Mouse (Mus musculus): ENCODE data around the gene Ank. TPM values are rescaled to one million over a fixed set of nuclear protein-coding genes. Genes with fewer than 3 reads are reported as not detected.

The Ank gene
- total RNA-seq, 2 experiments from 2014 or later, result 43.8 to 56.4 TPM

DNA sequence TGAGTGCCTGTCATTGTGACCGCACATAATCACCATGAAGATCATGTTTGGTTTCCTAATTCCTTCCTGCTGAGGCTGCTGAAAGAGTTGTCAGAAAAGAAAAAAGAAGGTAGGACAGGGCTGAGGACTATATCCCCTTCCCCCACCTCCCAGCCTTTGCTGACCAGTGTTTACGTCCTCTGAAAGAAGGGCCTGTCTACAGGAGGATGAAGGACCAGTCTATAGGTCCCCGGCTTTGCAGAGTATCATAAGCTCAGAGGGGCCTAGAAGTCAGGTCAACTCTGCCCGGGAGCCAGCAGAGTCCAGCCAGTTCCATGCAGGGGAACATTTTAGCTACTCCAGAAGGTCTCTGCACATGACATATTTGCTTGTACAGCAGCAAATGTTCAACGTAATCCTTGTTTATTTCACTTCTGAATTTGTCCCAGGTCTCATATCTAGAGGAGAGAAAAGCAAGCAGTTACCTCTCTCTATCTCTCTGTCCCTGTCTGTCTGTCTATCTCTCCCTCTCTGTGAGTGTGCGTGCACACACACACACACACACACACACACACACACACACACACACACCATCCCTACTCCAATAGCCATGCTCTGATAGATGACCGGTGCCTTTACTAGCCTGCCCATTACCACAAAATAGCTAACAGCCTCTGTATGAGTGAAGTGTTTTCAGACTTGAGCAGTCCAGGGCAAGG, 31.0 kb downstream of the Ank start:
- DNase-seq, result no peak

DNA sequence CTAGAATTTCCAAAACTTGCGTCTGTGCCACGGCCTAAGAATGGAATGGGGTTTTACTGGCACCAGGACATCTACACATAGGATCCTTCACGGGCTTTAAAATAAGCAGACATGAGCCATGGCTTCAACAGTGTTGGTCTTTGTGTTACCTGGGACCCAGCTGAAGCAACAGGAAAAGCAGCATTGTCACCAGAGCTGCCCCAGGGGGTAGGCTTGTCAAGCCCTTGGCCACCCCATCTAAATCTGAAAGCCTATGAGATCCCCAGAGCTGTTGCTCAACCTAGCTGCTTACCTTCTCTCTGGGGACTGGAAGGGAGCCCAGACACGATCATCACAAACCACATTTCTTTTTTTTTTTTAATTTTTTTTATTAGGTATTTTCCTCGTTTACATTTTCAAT, 31.6 kb downstream of the Ank start:
- DNase-seq, result no peak

DNA sequence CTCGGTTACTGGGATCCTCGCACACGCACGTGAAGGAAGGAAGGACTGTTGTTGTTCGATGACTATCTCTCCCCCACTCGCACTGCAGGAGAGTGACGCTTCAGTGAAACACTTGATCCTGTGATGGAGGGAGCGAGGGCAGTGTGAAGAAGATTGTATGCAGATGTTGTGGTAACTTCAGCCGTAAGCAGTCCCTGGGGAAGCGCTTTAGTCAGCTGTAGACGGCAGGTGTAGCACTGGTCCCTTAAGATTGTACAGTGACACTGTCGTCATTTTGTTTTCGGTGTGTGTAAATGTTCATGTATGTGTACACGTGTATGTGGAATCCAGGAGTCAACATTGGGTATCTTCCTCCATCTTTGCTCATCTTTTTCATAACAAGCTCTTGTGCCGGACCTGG, 33.9 kb downstream of the Ank start:
- no peak for DNase-seq

DNA sequence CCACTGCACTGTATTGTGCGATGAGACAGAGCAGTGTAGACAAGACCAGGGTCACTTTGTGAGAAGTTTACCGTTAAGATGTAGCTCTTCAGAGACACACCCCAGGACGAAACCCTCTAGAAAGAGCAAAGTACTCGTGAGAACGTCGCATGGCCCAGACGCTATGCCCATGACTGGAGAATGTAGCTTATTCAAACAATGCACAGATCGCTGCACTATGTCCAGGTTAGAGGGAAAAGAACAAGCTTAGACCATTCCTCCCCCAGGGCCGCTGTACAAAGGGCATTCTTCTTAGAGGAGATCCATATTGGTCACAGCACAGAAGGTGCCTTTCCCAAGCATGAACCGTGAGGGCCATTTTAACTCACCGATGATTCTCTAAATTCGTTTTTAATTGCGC, 35.9 kb downstream of the Ank start:
- no peak for DNase-seq

DNA sequence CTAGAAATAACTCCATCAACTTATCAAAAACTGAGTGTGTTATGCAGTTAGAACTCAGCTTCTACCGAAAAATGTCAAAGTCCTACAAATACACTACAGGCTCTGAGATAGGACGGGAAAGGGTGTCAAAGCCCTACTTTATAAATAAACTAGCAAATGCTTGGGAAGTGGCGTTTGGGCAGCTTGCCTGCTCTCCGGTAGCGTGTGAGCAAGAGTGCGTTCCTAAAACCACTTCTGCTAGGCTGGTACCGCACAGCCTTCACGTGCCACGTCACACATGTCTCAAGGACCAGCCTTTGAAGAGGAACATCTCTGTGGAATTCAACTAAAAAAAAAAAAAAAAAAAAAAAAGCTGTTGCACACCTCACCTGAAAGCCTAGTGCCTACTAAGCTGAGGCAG, 36.7 kb downstream of the Ank start:
- no peak for DNase-seq

DNA sequence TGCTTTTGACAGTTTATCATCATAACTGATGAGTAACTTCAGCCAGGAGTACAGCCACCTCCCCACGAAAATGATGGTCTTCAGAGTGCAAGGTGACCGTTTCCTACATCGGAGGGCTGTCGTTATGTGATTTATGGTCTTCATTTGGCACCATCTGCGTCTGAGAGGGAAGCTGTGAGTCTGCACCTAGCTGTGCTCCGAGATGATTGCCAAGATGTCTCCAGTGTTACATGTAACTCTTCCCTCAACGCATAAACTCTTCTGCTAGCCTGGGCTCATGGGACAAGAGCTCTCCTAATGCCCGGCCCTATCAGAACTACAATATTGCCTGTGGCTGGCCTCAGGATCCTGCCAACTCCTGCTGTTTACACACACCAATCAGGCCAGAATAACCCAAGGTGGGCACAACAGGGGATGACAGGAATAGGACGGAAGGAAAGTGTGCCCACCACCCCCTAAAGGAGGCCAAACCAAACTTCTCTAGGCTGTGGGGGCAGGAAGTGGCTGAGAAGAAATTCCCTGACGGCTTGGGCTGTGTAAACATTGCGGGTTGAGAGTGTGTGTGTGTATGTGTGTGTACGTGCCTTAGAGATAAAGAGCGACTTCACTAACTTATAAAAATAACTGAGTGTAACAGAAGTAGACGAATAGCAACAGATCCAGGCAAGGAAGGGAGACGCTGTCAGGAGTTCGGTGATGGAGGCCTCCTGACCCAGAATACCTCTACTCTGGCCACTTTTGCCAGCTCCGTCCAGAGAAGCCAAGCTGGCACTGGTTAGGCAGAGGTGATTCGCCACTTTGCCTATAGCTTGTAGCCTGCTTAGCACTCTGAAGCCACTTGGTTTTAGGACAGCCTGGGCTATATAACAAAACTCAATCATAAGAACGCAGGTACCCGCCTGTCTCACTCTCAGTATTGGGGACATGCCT, 37.6 kb downstream of the Ank start:
- DNase-seq, result no peak

DNA sequence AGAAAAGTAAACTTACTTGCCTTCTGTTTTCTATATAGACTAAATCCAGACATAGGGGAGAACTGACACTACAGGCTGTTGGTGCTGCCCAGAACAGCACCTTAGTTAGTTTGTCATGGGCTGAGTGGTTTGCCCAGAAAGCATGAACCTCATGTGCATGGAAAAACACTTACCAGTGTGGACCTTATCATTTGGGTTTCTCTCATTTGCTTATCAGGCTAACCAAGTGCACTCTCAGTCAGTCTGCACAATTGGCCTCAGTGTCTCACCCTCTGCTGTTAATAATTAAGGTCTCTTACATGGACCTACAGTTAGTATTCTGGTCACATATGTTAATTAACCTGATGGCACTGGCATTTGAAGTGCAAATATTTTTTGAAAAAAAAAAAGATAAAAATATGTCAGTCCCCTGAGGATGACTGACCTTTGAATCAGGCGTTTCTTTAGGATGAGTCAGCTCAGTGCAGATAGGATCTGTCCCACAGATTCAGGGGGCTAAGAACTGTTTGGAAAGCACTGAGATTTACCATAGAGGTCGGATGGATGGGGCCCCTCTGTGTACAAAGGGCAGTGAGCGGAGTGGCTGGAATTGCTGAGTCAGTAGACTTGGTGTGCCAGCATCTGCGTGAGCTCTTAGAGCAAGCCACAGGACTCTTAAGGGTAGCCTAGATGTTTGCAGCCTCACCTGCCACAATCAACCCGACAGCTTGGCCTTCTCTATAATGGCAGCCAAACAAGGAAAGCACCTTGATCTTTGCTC, 39.8 kb downstream of the Ank start:
- DNase-seq, result peak in 1 of 2 experiments; percentile 29

DNA sequence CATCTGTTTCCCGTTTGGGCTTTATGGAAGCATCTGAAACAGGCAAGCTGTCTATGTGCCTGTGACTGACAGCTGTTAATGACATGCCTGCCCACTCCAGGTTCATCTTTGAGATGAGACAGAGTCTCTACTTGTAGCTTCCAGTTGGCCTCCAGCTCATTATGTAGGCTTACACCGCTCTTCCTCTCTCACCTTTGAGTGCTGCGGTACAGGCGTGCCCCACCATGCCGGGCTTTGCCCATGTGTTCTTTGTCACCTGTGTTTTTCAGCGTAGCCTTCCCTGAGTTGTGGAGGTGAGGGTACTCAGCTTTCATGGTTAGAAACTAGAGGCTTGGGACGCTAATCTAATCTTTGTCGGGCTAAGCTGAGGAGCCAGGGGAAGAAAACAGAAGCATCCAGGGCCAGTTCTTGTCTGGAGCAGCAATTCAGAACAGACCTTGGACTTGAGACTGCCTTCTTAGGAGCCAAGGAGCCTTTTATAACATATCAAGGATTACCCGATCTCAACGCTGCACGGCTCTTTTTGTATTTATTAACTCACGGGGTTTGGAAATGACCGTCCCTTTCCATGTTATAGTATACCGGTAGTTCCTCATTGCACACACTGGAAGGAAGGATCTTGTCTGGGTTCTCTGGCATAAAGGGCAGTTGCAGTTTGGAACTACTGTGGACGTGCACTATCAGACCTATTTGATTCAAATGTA, 40.6 kb downstream of the Ank start:
- DNase-seq, result no peak

DNA sequence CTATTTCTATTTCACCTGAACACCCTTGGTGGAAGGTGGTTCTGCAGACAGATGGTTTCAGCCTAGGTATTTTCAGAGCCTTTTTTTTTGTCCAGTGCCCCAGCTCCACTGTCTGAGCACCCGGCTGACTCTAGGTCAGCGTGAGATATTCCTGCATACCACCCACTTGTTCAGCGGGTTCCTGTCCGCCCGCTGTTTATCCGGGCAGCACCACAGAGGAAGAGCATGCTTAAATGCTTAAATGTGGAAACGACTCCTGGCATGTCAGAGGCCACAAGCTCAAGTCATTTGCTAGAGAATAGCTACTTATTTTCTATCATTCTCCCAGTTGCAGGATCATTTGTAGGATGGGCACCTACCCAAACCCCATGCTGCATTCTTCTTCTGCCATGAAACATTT, 41.7 kb downstream of the Ank start:
- DNase-seq, result no peak

DNA sequence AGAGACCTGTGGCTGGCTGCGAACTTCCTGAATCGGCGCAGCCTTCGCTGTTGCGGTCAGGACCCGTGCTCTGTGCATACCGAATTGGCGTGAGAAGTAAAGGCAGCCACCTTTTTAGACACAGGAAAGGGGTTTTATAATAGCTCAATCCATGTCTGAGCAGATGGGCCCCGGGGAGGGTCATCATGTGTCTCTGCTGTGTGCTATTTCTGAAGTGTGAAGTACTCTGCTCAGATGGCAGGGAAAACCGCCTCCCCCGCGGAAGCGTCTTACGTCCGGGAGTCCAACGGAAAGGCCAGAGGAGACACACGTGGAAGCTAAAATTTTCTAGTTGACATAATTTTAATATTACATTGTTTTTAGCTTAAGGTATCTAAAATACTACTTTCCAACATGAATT, 42.5 kb downstream of the Ank start:
- DNase-seq, result no peak

DNA sequence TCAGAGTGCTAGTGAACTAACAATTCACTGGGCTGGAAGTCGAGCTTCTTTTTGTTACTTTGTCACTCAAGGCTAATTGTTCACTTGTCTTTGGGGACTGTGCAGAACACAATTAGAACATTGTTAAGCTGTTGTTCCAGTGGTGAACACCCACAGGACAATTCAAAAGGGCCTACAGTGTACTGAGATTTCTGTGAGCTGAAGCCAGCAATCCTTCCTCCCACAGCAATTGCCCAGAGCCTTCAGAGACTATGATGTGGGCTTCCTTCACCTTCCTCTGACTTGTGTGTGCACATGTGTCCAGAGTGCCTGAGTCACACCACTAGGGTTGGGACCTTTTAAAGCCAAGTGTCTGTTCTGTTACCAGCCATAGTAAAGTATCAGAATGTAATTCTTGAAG, 50.5 kb downstream of the Ank start:
- no peak for DNase-seq

DNA sequence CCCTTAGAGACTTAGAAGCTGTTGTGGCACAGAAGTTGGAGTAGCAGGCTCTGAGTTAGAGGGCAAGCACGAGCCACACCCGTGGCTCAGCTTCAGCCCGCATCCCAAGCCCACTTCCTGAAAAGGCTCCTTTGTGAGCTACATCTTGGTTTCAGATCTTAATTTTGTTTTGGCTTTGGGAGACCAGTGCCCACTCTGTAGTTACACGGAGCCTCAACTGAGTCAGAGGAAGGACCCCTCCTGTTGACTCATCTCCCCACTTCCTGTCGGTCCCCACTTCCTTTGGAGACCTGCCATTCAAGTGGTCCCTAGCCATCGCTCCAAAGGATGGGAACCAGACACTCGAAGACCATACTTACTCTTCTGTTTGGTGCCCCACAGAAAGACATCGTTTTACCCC, 51.5 kb downstream of the Ank start:
- no peak for DNase-seq

DNA sequence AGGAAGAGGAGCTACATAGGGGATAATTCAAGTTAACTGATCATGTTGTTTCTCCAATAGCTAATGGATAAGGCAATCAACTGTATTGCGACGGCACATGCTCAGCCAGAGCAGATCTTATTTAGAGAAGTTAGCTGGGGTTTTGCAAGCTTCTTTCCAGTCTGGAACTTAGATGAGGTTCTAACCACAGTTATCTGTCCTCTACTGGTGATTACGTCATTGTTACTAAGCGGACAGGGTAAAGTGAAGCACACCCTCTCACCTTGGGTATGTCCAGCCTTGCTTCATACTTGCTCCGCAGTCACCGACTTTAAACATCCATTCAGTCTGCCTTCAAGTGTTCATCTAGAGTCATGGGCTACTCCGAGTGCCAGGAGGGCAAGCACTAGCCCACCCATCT, 53.4 kb downstream of the Ank start:
- no peak for DNase-seq

DNA sequence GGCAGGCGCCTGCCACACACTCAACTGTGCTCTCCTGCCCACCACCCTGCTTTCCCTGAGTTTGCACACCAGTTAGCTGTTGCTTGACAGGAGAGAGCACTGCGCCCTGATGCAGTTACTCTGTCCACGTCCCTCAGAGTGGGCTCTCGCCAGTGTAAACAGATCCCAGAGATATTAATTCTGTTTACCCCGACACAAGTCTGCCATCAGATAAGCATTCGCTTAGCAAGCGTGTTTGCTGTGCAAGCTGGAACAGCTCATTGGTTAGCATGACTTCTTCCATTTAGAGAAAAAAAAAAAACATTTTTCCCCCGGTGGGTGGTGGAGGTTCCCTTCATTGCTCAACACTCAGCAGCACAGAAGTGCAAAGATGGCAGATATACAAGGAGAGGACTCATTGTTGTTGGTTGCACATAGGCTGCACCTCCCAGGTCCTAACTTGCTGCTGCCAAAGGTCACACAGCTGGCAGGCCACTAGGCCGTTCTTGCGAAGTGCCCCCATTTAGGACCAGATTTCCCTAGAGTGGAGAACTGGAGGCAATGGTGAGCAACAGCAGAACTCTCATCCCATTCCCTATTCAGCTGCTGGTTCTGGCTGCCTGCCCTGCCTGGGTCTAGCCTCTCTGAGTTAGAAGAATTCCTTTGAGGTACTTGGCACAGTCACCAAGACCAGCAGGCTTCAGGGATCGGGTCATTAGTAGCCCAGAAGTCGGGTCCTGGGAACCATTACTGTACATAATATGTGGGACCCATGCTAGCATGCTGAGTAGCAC, 58.9 kb downstream of the Ank start:
- peak; percentile 21 to 62 for DNase-seq

DNA sequence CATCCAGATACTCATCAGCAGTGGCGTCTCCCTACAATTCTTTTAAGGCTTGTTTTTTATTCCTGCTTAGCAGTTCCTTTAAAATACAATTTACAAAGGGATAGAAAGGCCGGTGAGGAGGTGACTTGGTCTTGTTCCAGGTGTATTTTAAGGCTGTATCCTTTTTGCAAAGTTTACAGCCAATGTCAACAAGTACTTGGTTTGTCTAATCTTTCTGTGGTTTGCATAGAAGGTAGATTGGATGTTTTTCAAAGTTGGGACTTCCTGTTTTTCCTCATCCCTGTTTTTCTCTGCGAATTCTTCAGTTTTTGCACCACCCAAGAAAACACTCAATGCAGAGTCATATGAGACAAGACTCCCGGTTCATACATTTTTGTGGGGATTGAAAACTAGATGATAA, 62.4 kb downstream of the Ank start:
- DNase-seq, result no peak

DNA sequence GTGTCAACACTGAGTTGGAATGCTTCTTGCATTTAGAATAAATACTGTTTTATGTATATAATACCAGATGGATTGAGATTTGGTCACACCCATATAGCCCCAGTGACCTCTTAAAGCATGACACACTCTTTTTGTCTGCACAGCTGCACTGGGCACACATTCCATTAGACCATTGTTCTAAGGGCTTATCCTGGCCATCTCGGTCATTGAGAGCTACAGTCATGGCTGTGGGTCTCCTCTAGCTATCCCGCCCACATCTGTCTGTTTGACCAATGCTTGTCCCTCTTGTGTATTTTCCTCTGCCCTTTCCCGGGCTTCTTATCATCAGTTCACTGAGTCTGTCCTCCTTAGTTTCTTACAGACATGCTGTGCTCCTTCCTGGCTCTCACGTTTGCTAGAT, 63.5 kb downstream of the Ank start:
- no peak for DNase-seq

DNA sequence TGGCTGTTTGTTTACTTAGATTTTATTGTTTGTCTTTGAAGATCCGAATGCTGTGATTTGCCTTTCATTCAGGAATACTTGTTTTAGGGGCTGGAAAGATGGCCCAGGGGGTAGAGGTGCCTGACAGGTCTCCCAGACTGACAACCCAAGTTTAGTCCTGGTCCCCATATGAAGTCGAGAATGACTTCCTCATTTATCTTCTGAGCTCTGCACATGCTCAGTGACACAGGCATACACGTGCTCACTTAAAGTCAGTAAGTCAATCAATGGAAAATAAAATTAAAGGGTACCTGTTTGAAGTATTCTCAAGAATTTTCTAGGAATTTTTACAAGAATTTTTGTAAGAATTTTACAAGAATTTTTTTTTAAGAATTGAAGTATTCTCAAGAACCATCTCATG, 66.6 kb downstream of the Ank start:
- DNase-seq, result no peak

DNA sequence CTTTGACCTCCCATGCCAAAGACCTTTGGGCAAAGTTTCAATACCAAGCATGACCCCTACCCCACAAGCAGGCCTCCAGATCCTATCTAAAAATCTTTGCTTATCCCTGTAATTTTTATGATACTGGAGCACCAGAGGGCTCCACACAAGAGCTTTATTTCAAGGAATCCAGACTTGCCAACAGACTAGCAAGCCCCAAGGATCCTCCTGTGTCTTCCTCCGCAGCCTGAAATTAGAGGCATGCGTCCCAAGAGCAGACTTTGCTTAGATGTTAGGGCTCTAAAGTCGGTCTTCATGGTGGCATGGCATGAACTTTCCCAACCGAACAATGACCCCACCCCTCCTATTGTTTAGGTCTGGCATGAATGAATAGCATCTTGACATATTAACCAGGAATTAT, 69.2 kb downstream of the Ank start:
- DNase-seq, result no peak

DNA sequence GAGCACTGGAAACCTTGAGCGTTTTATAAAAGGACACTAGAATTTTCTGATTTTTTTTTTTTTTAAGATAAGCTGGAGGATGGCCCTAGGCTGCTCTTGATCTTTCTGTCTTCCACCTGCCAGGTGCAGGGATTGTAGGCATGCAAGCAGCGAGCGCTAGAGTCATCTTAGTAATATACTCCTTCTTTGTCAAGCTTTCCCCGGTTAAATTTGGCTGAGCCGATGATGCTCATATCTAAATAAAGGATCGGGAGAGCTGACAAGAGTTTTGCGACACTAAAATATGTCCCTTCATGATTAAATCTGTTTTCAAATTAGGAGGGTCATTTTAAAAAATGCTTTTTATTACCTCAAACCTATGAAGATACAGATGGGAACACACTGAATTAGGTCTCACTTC, 69.7 kb downstream of the Ank start:
- no peak for DNase-seq

DNA sequence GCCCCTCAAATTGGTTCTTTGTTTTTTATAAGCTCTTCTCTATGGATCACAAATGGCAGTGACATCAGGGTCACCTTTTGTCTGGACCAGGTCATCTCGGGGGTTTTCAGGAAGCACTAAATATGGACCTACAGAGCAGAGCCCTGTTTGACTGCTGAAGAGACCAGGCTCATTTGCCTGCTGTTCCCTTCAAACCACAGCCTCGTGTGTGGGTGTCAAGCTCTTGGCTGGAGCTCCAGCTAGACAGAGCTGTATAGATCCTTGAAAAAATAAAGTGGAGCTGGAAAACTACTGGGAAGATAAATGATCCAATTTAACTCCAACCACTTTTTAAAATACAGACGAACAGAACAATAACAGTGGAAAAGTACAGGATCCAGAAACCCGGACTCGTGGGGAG, 70.3 kb downstream of the Ank start:
- DNase-seq, result peak; percentile 27 to 39

DNA sequence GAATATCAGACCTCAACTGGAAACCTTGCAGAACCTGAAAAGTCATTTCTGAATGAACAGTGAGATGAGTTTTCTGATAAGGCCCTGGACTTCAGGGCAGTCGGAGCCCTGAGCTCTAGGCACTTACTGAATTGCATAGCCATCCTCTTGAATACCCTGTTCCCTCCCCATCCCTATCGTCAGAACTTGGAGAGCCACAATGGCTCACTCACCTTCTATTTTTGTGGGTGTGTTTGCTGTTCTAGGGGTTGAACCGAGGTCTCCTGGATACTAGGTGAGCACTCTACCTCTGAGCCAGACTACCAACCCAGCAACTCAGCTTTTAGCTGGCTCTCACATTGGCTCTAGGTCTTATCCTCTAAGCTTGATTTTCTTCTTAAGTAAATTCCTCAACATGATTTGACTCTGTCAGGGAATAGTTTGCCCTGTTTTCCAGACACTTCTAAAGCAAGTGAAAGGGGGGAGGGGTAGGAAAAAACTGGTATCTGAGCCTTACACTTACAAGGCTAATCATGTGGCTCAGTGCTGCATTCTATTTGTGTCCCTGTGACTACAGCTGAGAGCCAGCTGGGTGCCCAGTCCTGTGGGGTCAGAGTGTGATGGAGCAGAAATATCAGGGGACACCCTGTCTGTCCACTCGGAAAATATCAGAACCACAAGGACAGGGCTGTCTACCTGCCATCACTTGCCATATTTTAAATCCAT, 71.2 kb downstream of the Ank start:
- DNase-seq, result no peak
